In genomic region chr4:93451357-93451756, GRCm38 (mm10) we compare ENCODE assay signal across 28 mouse cellular contexts.
A peak's percentile ranks its signal among the peaks of the same experiment; 100 is the strongest.
DNase-seq lines count a peak whose midpoint lies in the region; ATAC-seq lines count a peak whose summit lies in the region.
"Had no signal": no experiment of that assay in that cellular context is flagged by ENCODE, and none has a peak within 500 bp of the region (broad histone marks: within the 10 kb centered on the region; RNA-seq: fewer than 3 reads in every experiment).

No protein-coding gene starts in this region.

- H3K9me3 ChIP-seq in forebrain, embryonic 14.5 days (replicated peaks; ENCODE audit: control insufficient read depth, low read length), result no peaks in the 10 kb centered on the region
- no peaks in the 10 kb centered on the region for H3K9me3 ChIP-seq in forebrain, embryonic 16.5 days (ENCODE audit: control insufficient read depth, low read length)
- H3K9me3 ChIP-seq in midbrain, embryonic 14.5 days (ENCODE audit: control insufficient read depth, low read length), result no peaks in the 10 kb centered on the region
- H3K9me3 ChIP-seq in midbrain, embryonic 10.5 days (replicated peaks), result no peaks in the 10 kb centered on the region
- H3K9me3 ChIP-seq in neural tube, embryonic 12.5 days, result no peaks in the 10 kb centered on the region
- no peaks in the 10 kb centered on the region for H3K9me3 ChIP-seq in neural tube, embryonic 15.5 days (replicated peaks)
- H3K9me3 ChIP-seq: embryonic facial prominence, embryonic 12.5 days; embryonic facial prominence, embryonic 15.5 days; G1E; heart, embryonic 12.5 days; heart, embryonic 15.5 days; hindbrain, embryonic 12.5 days had no signal

- H3K4me1 ChIP-seq in forebrain, embryonic 14.5 days (ENCODE audit: control insufficient read depth, insufficient read depth, low read length), result no peaks in the 10 kb centered on the region
- no peaks in the 10 kb centered on the region for H3K4me1 ChIP-seq in forebrain, embryonic 16.5 days (replicated peaks; ENCODE audit: control insufficient read depth, insufficient read depth, low read length)
- no peaks in the 10 kb centered on the region for H3K4me1 ChIP-seq in midbrain, embryonic 14.5 days (ENCODE audit: control insufficient read depth, insufficient read depth, low read length)
- no peaks in the 10 kb centered on the region for H3K4me1 ChIP-seq in midbrain, embryonic 10.5 days
- H3K4me1 ChIP-seq in neural tube, embryonic 12.5 days, result no peaks in the 10 kb centered on the region
- no peaks in the 10 kb centered on the region for H3K4me1 ChIP-seq in neural tube, embryonic 15.5 days
- H3K4me1 ChIP-seq: embryonic facial prominence, embryonic 12.5 days; embryonic facial prominence, embryonic 15.5 days; heart, embryonic 12.5 days; heart, embryonic 15.5 days; hindbrain, embryonic 12.5 days had no signal

- 70% methylated on average over 3 of the region's 3 CpGs for WGBS in forebrain, embryonic 14.5 days
- WGBS in forebrain, embryonic 16.5 days, result 67% methylated on average over 3 of the region's 3 CpGs
- 50% methylated on average over 3 of the region's 3 CpGs for WGBS in midbrain, embryonic 14.5 days
- WGBS in midbrain, embryonic 10.5 days, result 68% methylated on average over 3 of the region's 3 CpGs
- WGBS in neural tube, embryonic 12.5 days, result 53% methylated on average over 3 of the region's 3 CpGs
- 41% methylated on average over 3 of the region's 3 CpGs for WGBS in neural tube, embryonic 15.5 days

- H3K4me3 ChIP-seq in forebrain, embryonic 14.5 days (ENCODE audit: low read depth, low read length), result no peak overlapping the region
- H3K4me3 ChIP-seq in forebrain, embryonic 16.5 days (replicated peaks; ENCODE audit: low read length), result no peak overlapping the region
- no peak overlapping the region for H3K4me3 ChIP-seq in midbrain, embryonic 14.5 days (replicated peaks; ENCODE audit: low read depth, low read length)
- H3K4me3 ChIP-seq in midbrain, embryonic 10.5 days, result no peak overlapping the region
- H3K4me3 ChIP-seq in neural tube, embryonic 12.5 days, result no peak overlapping the region
- no peak overlapping the region for H3K4me3 ChIP-seq in neural tube, embryonic 15.5 days (replicated peaks)
- H3K4me3 ChIP-seq: embryonic facial prominence, embryonic 12.5 days; embryonic facial prominence, embryonic 15.5 days; heart, embryonic 12.5 days; heart, embryonic 15.5 days; hindbrain, embryonic 12.5 days had no signal

- H3K9ac ChIP-seq in forebrain, embryonic 14.5 days (ENCODE audit: low read length), result no peak overlapping the region
- H3K9ac ChIP-seq in forebrain, embryonic 16.5 days (replicated peaks; ENCODE audit: low read depth, low read length), result no peak overlapping the region
- H3K9ac ChIP-seq in midbrain, embryonic 14.5 days (replicated peaks; ENCODE audit: low read length), result no peak overlapping the region
- no peak overlapping the region for H3K9ac ChIP-seq in neural tube, embryonic 12.5 days
- no peak overlapping the region for H3K9ac ChIP-seq in neural tube, embryonic 15.5 days (replicated peaks)
- H3K9ac ChIP-seq: embryonic facial prominence, embryonic 12.5 days; embryonic facial prominence, embryonic 15.5 days; heart, embryonic 12.5 days; heart, embryonic 15.5 days; hindbrain, embryonic 12.5 days had no signal

- ATAC-seq in forebrain, embryonic 14.5 days, result peak; percentile 46
- ATAC-seq in forebrain, embryonic 16.5 days, result no peak
- ATAC-seq in midbrain, embryonic 14.5 days (ENCODE audit: low FRiP score, low TSS enrichment), result no peak
- ATAC-seq in neural tube, embryonic 12.5 days (ENCODE audit: low FRiP score, low read depth), result peak; percentile 74; the same call in 1 of the 2 replicates
- no peak for ATAC-seq in neural tube, embryonic 15.5 days (ENCODE audit: low FRiP score)
- ATAC-seq: hindbrain, postnatal 0 days; inflammation-experienced regulatory T-cells, adult 6 months; Patski had no signal

- H3K27me3 ChIP-seq in forebrain, embryonic 14.5 days (replicated peaks; ENCODE audit: control insufficient read depth, insufficient read depth, low read length), result no peaks in the 10 kb centered on the region
- no peaks in the 10 kb centered on the region for H3K27me3 ChIP-seq in forebrain, embryonic 16.5 days (replicated peaks; ENCODE audit: control insufficient read depth, insufficient read depth, low read length)
- no peaks in the 10 kb centered on the region for H3K27me3 ChIP-seq in midbrain, embryonic 14.5 days (ENCODE audit: control insufficient read depth, insufficient read depth, low read length)
- H3K27me3 ChIP-seq in midbrain, embryonic 10.5 days (ENCODE audit: low read depth, poor library complexity, severe bottlenecking), result no peaks in the 10 kb centered on the region
- no peaks in the 10 kb centered on the region for H3K27me3 ChIP-seq in neural tube, embryonic 12.5 days (replicated peaks)
- no peaks in the 10 kb centered on the region for H3K27me3 ChIP-seq in neural tube, embryonic 15.5 days (replicated peaks)
- H3K27me3 ChIP-seq: CH12.LX; embryonic facial prominence, embryonic 12.5 days; embryonic facial prominence, embryonic 15.5 days; heart, embryonic 12.5 days; heart, embryonic 15.5 days; hindbrain, embryonic 12.5 days; Patski had no signal

- DNase-seq in forebrain, embryonic 14.5 days (ENCODE audit: low spot score), result peak; percentile 5
- DNase-seq in midbrain, embryonic 14.5 days, result peak; percentile 18
- no peak for DNase-seq in midbrain, embryonic 10.5 days (ENCODE audit: low spot score)
- DNase-seq in layer of hippocampus, adult 9-11 months, result no peak
- DNase-seq: adrenal gland, postnatal 10 days; adrenal gland, postnatal 36 days; B cell, adult 2 months; cerebellum, adult 11 months; cerebellum, adult 2 months; cerebellum, adult 9-11 months; cerebellum, postnatal 25 days; gastrocnemius, postnatal 25 days; heart, adult 18-20 months; heart, postnatal 10 days; heart, postnatal 36 days had no signal

- H3K27ac ChIP-seq in forebrain, embryonic 14.5 days (ENCODE audit: low read depth, low read length), result no peak overlapping the region
- H3K27ac ChIP-seq in forebrain, embryonic 16.5 days (ENCODE audit: low read length), result no peak overlapping the region
- no peak overlapping the region for H3K27ac ChIP-seq in midbrain, embryonic 14.5 days (replicated peaks; ENCODE audit: low read depth, low read length)
- H3K27ac ChIP-seq in midbrain, embryonic 10.5 days (replicated peaks), result no peak overlapping the region
- H3K27ac ChIP-seq in neural tube, embryonic 12.5 days, result no peak overlapping the region
- H3K27ac ChIP-seq in neural tube, embryonic 15.5 days (replicated peaks), result no peak overlapping the region
- H3K27ac ChIP-seq: embryonic facial prominence, embryonic 12.5 days; embryonic facial prominence, embryonic 15.5 days; heart, embryonic 15.5 days; hindbrain, embryonic 12.5 days; hindbrain, postnatal 0 days had no signal

- H3K4me2 ChIP-seq in forebrain, embryonic 14.5 days (ENCODE audit: low read length), result no peak overlapping the region
- H3K4me2 ChIP-seq in forebrain, embryonic 16.5 days (ENCODE audit: low read length), result no peak overlapping the region
- no peak overlapping the region for H3K4me2 ChIP-seq in midbrain, embryonic 14.5 days (ENCODE audit: low read length)
- no peak overlapping the region for H3K4me2 ChIP-seq in neural tube, embryonic 12.5 days (replicated peaks)
- H3K4me2 ChIP-seq in neural tube, embryonic 15.5 days, result no peak overlapping the region
- H3K4me2 ChIP-seq: embryonic facial prominence, embryonic 12.5 days; embryonic facial prominence, embryonic 15.5 days; heart, embryonic 12.5 days; heart, embryonic 15.5 days; hindbrain, embryonic 12.5 days had no signal

- no peaks in the 10 kb centered on the region for H3K36me3 ChIP-seq in forebrain, embryonic 14.5 days (ENCODE audit: control insufficient read depth, insufficient read depth, low read length)
- no peaks in the 10 kb centered on the region for H3K36me3 ChIP-seq in forebrain, embryonic 16.5 days (ENCODE audit: control insufficient read depth, insufficient read depth)
- no peaks in the 10 kb centered on the region for H3K36me3 ChIP-seq in midbrain, embryonic 14.5 days (ENCODE audit: control insufficient read depth, insufficient read depth, low read length)
- H3K36me3 ChIP-seq in midbrain, embryonic 10.5 days, result no peaks in the 10 kb centered on the region
- no peaks in the 10 kb centered on the region for H3K36me3 ChIP-seq in neural tube, embryonic 12.5 days
- H3K36me3 ChIP-seq in neural tube, embryonic 15.5 days, result no peaks in the 10 kb centered on the region
- H3K36me3 ChIP-seq: embryonic facial prominence, embryonic 12.5 days; embryonic facial prominence, embryonic 15.5 days; G1E; heart, embryonic 12.5 days; heart, embryonic 15.5 days; hindbrain, embryonic 12.5 days had no signal

Comparison
In these comparisons a context has a peak if more than half of its experiments do, and no peak if none do; other contexts are left out.
1. ATAC-seq: peak in forebrain, embryonic 14.5 days (single experiment) and neural tube, embryonic 12.5 days (single experiment); none in forebrain, embryonic 16.5 days (single experiment), midbrain, embryonic 14.5 days (single experiment) and neural tube, embryonic 15.5 days (single experiment).
2. DNase-seq: peak in forebrain, embryonic 14.5 days (single experiment) and midbrain, embryonic 14.5 days (single experiment); none in midbrain, embryonic 10.5 days (single experiment) and layer of hippocampus, adult 9-11 months (single experiment).